Mouse (Mus musculus): ENCODE results near the gene Olfr153.
"Not testable (repeated sequence)": the region's sequence is repeated elsewhere in the genome, so short reads cannot be mapped to it uniquely, and the experiment has no call there.

Olfr153 gene

DNA sequence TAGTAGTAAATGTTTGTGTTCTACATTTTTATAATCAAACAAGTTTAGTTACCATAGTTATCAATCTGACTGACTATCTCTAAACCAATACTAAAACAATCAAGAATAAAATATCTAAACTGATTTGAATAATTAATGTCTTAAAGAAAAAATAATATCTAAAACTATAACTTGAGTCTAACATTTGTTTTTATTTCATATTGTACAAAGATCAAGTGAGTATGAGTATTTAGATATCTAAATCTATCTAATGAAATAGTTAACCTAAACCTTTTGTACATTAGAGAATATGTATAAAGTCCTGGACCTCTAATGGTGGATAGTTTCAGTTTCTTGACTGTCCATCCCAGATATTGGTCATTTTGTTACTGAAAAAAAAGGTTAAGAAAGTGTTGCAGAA lies at the start of gene Olfr153:
Gene Olfr153, plus strand, starts transcription at position 301 of the 400 bp plus-strand sequence.
- no peak for DNase-seq

DNA sequence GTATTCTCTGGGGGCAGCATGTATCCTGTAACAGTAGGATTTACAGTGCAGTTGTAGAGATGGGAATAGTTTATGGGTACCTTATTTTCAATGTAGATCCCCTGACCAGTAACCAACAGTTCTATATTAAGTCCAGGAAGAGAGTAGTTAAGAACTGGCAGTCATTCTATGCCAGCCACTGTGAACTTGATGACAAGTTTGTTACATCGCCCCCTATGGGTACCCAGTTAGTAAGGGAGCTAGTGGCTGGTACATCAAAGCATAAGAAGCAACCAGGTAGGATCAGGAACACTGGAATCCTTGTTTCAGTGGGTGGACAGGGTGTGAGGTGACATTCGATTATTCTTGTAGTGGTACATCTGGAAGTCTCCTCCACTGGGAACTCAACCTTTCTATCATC lies 49.3 kb upstream of the Olfr153 start:
- DNase-seq: no peak

DNA sequence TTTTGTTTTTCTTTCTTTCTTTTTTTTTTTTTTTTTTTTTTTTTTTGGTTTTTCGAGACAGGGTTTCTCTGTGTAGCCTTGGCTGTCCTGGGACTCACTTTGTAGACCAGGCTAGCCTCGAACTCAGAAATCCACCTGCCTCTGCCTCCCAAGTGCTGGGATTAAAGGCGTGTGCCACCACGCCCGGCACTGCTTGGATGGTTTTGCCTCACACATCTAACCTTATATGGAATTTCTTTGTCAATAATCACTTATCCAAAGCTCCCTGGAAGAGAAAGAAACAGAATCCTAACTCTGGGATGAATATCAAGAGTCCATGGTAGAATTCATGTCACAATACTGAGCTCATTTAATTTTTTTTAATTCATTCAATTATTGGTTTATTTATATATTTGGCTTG lies 34.6 kb upstream of the Olfr153 start, which contains the start of gene Pramel7:
Gene Pramel7, minus strand, starts transcription at position 101 of the 400 bp plus-strand sequence.
- not testable (repeated sequence) for DNase-seq

DNA sequence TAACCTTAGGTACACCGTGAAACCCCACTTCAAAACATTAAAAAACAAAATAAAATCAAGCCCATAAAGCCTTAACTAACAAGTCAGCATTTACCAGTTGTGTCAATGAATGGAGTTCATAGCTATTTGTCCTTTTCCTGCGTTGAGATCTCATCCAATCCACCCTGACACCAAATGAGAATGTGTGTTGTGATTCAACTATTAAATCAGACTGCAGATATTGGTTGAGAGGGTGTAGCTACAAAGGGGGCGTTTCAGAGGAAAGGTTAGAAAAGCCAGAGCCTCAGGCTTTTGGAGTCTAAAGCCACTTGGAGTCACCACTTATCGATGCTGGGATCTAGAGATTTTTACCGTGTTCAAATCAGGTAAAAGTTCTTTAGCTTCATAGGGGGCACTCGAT lies 25.3 kb upstream of the Olfr153 start, which contains the start of gene Pramel6:
Gene Pramel6, plus strand, starts transcription at position 301 of the 400 bp plus-strand sequence.
- DNase-seq: no peak

DNA sequence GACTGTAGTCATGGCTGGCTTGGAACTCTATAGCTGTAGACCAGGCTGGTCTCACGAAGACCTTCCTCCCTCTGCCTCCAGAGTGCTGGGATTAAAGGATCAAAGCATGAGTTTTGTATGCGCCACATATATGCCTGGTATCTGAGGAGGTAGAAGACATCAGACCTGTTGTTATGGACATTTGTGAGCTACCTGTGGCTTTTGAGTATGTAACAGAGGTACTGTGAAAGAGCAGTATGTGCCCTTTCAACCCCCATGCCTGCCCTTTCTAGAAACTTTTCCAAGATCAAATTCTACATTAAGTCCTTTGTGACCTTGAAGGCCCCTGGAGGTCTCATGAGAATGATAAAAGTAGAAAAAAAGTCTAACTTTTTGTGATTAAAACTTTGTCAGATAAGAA lies 16.6 kb upstream of the Olfr153 start:
- no peak for DNase-seq

DNA sequence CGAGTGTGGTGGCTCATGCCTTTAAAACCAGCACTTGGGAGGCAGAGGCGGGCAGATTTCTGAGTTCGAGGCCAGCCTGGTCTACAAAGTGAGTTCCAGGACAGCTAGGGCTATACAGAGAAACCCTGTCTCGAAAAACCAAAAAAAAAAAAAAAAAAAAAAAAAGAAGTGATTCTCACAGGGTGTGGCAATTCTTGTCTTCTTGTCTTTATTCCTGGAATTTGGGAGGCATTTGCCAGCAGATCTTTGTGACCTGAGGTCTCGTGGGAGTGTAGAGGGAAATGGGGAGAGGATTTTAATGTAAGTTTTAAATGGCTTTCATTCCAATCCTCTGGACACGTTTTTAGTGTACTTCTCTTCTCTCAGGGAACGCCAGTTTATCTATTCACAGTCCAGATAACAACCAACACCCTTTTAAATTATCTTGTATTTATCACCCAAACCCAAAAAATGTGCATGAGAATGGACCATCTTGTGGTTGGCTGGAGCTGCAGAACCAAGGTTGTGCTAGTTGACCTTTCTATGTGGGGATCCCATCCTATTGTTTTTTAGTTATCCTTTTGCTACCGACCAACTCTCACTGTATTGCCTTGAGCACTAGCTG lies 16.0 kb upstream of the Olfr153 start:
- DNase-seq: no peak

DNA sequence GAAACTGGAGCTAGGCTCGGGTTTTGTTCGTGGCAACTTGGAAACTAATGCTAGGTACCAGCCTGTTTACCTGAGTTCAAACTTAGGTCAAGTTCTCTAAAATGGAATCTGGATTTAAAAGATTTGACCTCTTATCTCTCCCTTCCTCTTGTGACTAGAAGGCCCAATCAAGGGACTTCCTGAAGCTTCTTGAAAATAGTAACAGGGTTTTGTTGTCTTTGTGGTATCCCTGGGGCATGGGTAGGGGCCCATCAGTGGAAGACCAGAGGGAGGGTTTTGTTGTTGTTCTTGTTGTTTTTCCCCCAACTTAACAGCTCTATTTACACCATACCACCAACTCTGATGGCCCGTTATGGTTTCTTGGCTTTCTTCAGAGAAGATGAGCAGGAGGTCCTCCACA lies 15.0 kb upstream of the Olfr153 start:
- no peak for DNase-seq

DNA sequence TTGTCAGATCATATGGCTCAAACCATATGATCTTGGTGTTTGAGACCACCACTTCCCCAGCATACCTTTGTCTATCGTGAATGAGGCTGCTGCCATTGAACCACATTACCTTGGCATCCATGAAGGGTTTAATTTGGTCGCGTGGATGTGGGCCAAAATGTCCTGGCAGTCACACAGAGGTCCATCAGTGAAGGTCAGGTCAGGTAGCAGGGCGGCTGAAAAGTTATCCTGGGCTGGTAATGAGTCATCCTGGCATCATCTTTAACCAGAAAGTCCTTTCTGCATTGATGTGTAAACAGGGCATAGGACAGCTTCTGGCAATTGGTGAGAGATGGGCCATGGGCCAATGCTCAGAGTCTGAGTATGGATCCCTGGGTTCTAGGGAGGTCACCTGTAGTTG lies 10.9 kb upstream of the Olfr153 start:
- peak; percentile 41 for DNase-seq

DNA sequence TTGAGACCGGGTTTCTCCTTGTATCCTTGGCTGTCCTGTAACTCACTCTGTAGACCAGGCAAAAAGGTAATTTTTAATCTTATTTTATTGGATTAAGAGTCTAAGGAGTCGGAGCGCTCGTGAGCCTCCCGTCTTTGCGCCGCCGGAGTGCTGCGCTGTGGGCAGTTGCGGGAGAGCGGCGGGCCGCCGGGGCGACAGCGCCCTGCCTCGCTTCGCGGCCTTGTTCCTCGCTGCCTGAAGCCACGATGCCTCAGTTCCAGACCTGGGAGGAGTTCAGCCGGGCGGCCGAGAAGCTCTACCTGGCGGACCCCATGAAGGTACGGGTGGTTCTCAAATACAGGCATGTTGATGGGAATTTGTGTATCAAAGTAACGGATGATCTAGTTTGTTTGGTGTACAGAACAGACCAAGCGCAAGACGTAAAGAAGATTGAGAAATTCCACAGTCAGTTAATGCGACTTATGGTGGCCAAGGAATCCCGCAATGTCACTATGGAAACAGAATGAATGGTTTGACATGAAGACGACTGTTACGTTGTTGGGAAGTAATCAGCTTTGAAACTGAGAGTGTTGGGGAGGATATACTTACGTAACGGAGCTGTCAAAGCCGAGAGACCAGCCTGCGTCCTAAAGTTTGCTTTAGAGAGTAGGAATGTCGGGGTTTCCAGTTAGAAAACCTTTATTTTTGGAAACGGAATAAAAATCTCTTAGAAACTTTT lies 5.5 kb upstream of the Olfr153 start:
- DNase-seq: not testable (repeated sequence)

DNA sequence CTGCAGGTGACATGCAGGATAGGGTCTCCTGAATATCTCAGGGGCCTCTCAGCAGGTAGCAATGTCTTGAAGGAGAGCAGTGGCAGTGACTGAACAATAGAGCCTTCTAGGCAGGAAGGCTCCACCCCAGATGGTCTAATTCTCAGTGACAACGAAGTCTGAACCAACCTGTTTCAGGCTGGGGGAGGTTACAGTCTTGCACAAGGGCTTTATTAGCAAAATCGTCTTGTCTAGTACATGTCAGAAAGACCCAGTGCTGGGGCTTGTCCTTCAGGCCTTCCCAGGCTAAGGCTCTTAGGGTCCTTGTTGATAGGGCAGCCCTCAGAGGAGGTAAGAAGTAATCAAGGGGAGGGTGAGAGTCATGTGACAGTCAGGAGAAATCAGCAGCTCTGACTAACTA lies 3.2 kb downstream of the Olfr153 start:
- DNase-seq: no peak

DNA sequence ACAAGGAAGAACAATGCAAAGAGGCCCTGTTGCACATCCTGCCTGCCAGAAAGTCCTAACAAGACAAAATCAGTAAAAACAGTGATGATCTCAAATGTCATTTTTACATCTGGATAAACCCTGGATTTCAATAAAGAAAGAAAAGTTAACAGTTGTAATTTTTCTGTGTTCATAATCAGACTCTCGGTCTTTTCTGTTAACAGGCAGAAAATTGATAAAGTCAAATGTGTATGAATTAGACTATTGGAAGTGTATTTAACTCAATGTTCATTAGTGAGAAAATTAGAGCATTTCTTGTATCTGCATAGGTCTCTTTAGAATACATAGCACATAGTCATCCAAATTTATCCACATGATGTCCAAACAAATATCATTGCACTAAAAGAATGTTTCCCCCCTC lies 13.8 kb downstream of the Olfr153 start, which contains the start of gene Olfr1128:
Gene Olfr1128, minus strand, starts transcription at position 101 of the 400 bp plus-strand sequence.
- no peak for DNase-seq

DNA sequence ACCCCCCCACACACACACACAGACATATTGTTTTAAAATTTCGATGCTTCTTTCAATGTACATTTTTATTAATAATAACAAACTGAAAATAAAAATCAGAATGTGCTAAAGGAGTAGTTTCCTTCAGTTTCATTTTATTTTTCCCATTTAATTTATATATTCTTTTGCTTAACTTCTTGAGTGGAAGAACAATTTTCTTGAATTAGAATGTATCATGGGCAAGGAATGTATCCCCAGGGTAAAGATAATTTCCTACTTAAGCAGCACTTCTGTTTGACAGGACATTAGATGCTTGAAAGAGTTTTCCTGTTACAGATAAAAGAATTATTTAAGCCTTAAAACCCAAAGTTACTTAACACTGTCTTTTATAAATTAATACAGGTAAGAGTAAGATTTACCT lies 42.0 kb downstream of the Olfr153 start, which contains the start of gene Olfr1129:
Gene Olfr1129, plus strand, starts transcription at position 301 of the 400 bp plus-strand sequence.
- DNase-seq: not testable (repeated sequence)

Measured in kidney, adult 9 months (tissue).